Mouse (Mus musculus): ENCODE data around the gene Sestd1. TPM values are rescaled to one million over a fixed set of nuclear protein-coding genes. Genes with fewer than 3 reads are reported as not detected.

Sestd1 gene
- polyA plus RNA-seq (2012; rRNA removed; ENCODE audit: low replicate concordance), result 3.7 and 9.2 TPM in 2 replicates

DNA sequence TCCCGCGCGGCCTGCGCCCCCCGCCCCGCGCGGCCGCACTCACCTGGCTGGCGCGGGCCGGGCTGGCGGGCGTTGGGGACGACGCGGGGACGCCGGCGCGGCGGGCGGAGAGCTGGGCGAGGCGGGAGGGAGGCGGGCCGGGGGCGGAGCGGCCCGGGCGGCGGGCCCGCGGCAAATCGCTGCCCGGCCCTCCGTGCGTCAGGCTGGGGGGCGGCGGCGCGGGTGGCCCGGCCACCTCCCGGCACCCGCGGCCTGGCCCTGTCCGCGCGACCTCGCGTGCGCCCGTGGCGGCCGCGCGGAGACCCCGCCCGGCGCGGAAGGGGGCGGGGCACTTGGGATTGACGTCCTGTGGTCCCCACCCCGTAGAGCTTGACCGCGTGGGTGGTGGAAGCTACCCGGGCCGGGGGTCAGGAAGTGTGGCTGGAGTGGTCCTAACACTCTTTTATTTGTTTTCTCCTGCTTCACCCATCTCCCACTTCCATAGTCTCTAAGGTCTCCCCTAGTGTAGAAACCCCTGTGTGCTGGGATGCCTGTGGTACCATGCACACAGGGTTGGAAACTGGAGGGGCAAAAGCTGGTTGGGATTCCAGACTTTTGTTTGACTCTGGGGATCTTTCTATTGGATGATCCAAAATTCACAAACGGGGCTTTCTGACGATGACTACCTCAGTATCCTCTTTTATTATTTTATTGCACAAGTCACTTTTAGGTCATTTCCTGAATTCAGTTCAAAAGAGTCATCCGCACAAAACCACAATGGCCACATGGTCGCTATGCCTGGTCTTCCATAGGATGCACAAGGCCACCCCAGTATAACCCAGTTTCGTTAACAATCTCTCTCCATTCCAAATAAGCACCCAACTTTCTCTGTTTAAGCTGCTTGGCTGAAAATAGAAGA lies at the start of gene Sestd1:
TSS of gene Sestd1 (minus strand) at position 81 of the 898 bp plus-strand sequence.

DNA sequence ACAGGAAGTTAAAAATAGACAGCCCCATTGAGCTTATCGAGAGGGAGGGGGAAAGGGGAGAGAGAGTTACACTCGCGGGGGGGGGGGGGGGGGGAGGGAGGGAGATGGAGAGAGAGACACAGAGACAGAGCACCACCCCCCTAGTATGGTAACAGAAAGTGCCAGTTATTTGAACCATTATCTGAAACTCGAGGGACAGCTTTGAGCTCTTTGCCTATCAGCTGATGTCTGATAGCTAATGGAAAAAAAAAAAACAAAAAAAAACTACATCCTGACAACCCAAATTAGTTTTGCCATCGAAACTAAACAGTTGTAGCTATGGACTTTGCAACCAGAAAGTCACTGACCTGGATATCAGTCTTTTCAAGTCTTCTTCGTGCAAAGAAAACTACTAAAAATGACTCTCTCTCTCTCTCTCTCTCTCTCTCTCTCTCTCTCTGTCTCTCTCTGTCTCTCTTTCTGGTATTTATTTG lies 109.7 kb downstream of the Sestd1 start, which contains the start of gene Ccdc141:
TSS of gene Ccdc141 (minus strand) at position 4 of the 473 bp plus-strand sequence.

Other genes with a start within 250 kb of the Sestd1 start
- 1.0 and 3.9 TPM in 2 replicates for gene Ccdc141, start 110.0 kb downstream of the Sestd1 start, polyA plus RNA-seq (2012; rRNA removed; ENCODE audit: low replicate concordance)